Mouse (Mus musculus): Measurements from ENCODE around the gene Atp2c2. TPM values are rescaled to one million over a fixed set of nuclear protein-coding genes. Genes with fewer than 3 reads are reported as not detected.
A peak's percentile ranks its signal among the peaks of the same experiment; 100 is the strongest.

Gene Atp2c2
- polyA plus RNA-seq, 1 experiment from 2014 or later = 0.64 TPM

- H3K9ac ChIP-seq (replicated peaks) = no peak overlapping the region
- H3K9me3 ChIP-seq = no peaks in the 10 kb centered on the region
- no peak overlapping the region for H3K4me2 ChIP-seq (replicated peaks)
- H3K36me3 ChIP-seq = no peaks in the 10 kb centered on the region
- no peak overlapping the region for H3K27ac ChIP-seq (replicated peaks)
- WGBS = 82% methylated on average over 7 of the region's 7 CpGs
- no peak overlapping the region for H3K4me3 ChIP-seq
- peaks cover 56% of the 10 kb centered on the region for H3K4me1 ChIP-seq
- no peak for ATAC-seq (ENCODE audit: low FRiP score, low read depth)
- H3K27me3 ChIP-seq = no peaks in the 10 kb centered on the region
Measured at GRCm38 (mm10) chr8:119789581-119789980, 89.8 kb downstream of the Atp2c2 start.

GRCm38 (mm10) chr8:119791804-119792704 lies 92.2 kb downstream of the Atp2c2 start:
- Histone ChIP-seq H3K9me3 (no peaks in the 10 kb centered on the region), H3K4me2 (replicated peaks) (peak overlapping the region; percentile 0; the same call in 1 of the 2 replicates), H3K27me3 (peaks cover 4% of the 10 kb centered on the region; the same call in 1 of the 2 replicates), H3K9ac (replicated peaks) (no peak overlapping the region), H3K4me3 (no peak overlapping the region), H3K27ac (replicated peaks) (peak overlapping the region; percentile 70), H3K4me1 (peaks cover 40% of the 10 kb centered on the region), H3K36me3 (no peaks in the 10 kb centered on the region)
- ATAC-seq (ENCODE audit: low FRiP score, low read depth) = peak; percentile 58; the same call in 1 of the 2 replicates
- WGBS = 6% methylated on average over 16 of the region's 16 CpGs

DNA sequence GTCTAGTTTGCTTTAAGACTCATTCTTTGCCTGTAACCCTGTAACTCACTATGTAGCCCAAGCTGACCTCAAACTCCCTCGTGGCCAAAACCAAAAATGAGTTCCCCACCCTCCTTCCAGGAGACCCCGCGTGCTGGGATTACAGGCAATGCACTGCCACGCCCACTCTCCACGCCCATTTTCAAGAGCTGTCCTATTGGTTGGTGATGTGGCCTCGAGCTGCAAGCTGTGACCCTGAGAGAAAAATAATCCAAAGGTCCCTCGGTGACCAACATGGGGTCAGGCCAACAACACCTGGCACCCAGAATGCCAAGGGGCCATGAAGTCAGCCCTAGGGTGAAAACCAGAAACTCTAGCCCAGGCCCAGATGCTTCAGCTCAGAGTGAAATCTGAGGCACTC lies 94.9 kb downstream of the Atp2c2 start:
- no peak overlapping the region for H3K4me2 ChIP-seq (replicated peaks)
- H3K27me3 ChIP-seq = peaks cover 4% of the 10 kb centered on the region; the same call in 1 of the 2 replicates
- 42% methylated on average over 7 of the region's 7 CpGs for WGBS
- no peaks in the 10 kb centered on the region for H3K36me3 ChIP-seq
- H3K27ac ChIP-seq (replicated peaks) = no peak overlapping the region; the same call in 1 of the 2 replicates
- no peak overlapping the region for H3K9ac ChIP-seq (replicated peaks)
- ATAC-seq (ENCODE audit: low FRiP score, low read depth) = no peak
- H3K9me3 ChIP-seq = no peaks in the 10 kb centered on the region
- peaks cover 47% of the 10 kb centered on the region for H3K4me1 ChIP-seq
- H3K4me3 ChIP-seq = no peak overlapping the region

- H3K4me2 ChIP-seq (replicated peaks) = no peak overlapping the region
- peaks cover 44% of the 10 kb centered on the region for H3K4me1 ChIP-seq
- H3K27ac ChIP-seq (replicated peaks) = no peak overlapping the region
- H3K9ac ChIP-seq (replicated peaks) = no peak overlapping the region
- H3K9me3 ChIP-seq = no peaks in the 10 kb centered on the region
- no peaks in the 10 kb centered on the region for H3K36me3 ChIP-seq
- H3K4me3 ChIP-seq = no peak overlapping the region
- H3K27me3 ChIP-seq = peaks cover 4% of the 10 kb centered on the region; the same call in 1 of the 2 replicates
- WGBS = 84% methylated on average over 3 of the region's 3 CpGs
- ATAC-seq (ENCODE audit: low FRiP score, low read depth) = no peak
Measured at GRCm38 (mm10) chr8:119795651-119796050, 95.8 kb downstream of the Atp2c2 start.

DNA sequence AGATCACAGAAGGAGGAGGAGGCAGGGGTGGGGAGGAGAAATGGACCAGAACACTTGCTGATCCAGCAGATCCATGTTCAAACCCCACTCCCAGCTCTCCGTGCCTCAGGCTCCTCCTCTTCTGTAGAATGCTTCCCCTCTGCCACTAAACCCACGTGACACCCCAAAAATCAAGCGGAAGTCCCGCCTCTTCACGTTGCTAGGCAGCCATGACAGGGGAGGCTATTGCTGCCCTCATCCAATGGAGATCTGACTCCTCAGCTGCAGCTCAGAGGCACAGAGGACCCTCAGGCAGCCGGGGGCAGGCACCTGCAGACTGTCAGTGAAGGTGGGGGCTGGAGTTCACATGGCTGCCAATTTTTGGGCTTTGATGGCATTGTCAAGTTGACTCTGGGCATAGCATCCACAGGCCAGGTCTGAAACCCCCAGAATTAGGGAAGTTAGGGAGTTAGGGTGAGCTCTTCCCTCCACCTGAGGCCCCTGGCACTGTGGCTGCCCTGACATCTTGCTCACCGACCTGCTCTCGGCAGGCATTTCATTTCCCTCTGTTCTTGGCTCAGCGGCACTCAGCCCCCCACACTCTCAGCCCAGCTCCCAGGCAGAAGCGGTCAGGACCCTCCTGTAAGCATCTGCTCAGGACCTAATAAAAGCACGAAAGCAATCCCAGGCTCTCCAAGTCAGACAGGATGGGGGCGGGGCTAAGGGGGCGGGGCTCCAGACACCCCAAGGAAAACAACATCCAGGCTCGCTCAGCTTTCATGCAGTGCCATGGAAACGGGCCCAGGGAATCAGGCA lies 98.6 kb downstream of the Atp2c2 start:
- WGBS = 7% methylated on average over 15 of the region's 15 CpGs
- peak overlapping the region; percentile 81 for H3K27ac ChIP-seq (replicated peaks)
- H3K9me3 ChIP-seq = no peaks in the 10 kb centered on the region
- peaks cover 4% of the 10 kb centered on the region; the same call in 1 of the 2 replicates for H3K27me3 ChIP-seq
- peaks cover 30% of the 10 kb centered on the region for H3K4me1 ChIP-seq
- H3K9ac ChIP-seq (replicated peaks) = 0 out of 2 replicates have a peak overlapping the region, but pooled peaks have one; percentile 11
- H3K4me3 ChIP-seq = no peak overlapping the region
- peak; percentile 72 for ATAC-seq (ENCODE audit: low FRiP score, low read depth)
- no peaks in the 10 kb centered on the region for H3K36me3 ChIP-seq
- peak overlapping the region; percentile 34 for H3K4me2 ChIP-seq (replicated peaks)

- Histone ChIP-seq H3K27me3 (peaks cover 4% of the 10 kb centered on the region; the same call in 1 of the 2 replicates), H3K4me1 (peaks cover 30% of the 10 kb centered on the region), H3K9me3 (no peaks in the 10 kb centered on the region), H3K9ac (replicated peaks) (no peak overlapping the region), H3K36me3 (no peaks in the 10 kb centered on the region), H3K4me2 (replicated peaks) (peak overlapping the region; percentile 34), H3K27ac (replicated peaks) (peak overlapping the region; percentile 81), H3K4me3 (no peak overlapping the region)
- ATAC-seq (ENCODE audit: low FRiP score, low read depth) = 0 out of 2 replicates have a peak, but pooled peaks have one; percentile 34
- WGBS = 55% methylated on average over 2 of the region's 2 CpGs
Measured at GRCm38 (mm10) chr8:119798965-119799264, 99.1 kb downstream of the Atp2c2 start.

- Histone ChIP-seq H3K9me3 (no peaks in the 10 kb centered on the region), H3K27me3 (peaks cover 3% of the 10 kb centered on the region; the same call in 1 of the 2 replicates), H3K4me2 (replicated peaks) (no peak overlapping the region), H3K27ac (replicated peaks) (peak overlapping the region; percentile 59), H3K4me1 (peaks cover 35% of the 10 kb centered on the region), H3K9ac (replicated peaks) (peak overlapping the region; percentile 17; the same call in 1 of the 2 replicates), H3K36me3 (no peaks in the 10 kb centered on the region), H3K4me3 (no peak overlapping the region)
- no peak for ATAC-seq (ENCODE audit: low FRiP score, low read depth)
- WGBS = 0% methylated on average over 4 of the region's 4 CpGs
Measured at GRCm38 (mm10) chr8:119801168-119801567, 101.4 kb downstream of the Atp2c2 start.

DNA sequence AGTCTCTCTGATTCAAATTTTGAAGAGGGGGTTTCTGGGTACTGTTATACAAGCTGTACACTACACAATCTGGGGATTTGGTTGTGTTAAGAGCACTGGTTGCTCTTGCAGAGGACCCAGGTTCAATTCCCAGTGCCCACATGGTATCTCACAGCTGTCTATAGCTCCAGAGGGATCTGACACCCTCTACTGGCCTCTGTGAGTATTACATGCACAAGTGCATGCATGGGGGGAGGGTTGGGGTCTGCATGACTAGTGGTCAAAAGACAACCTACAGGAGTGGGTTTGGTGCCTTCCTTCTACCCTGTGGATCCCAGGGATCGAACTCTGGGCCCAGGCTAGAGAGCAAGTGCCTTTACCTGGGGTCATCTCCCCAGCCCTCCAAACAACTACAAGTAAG lies 102.8 kb downstream of the Atp2c2 start:
- Histone ChIP-seq H3K36me3 (no peaks in the 10 kb centered on the region), H3K9me3 (no peaks in the 10 kb centered on the region), H3K4me3 (no peak overlapping the region), H3K9ac (replicated peaks) (no peak overlapping the region), H3K27me3 (no peaks in the 10 kb centered on the region), H3K4me2 (replicated peaks) (no peak overlapping the region), H3K4me1 (peaks cover 45% of the 10 kb centered on the region), H3K27ac (replicated peaks) (no peak overlapping the region)
- no peak for ATAC-seq (ENCODE audit: low FRiP score, low read depth)
- 96% methylated on average over 1 of the region's 1 CpGs for WGBS

- Histone ChIP-seq H3K9me3 (no peaks in the 10 kb centered on the region), H3K9ac (replicated peaks) (no peak overlapping the region), H3K4me3 (no peak overlapping the region), H3K4me2 (replicated peaks) (no peak overlapping the region), H3K27me3 (no peaks in the 10 kb centered on the region), H3K4me1 (peaks cover 37% of the 10 kb centered on the region), H3K36me3 (peaks cover 22% of the 10 kb centered on the region), H3K27ac (replicated peaks) (no peak overlapping the region)
- 77% methylated on average over 8 of the region's 8 CpGs for WGBS
- no peak for ATAC-seq (ENCODE audit: low FRiP score, low read depth)
Measured at GRCm38 (mm10) chr8:119805275-119805674, 105.5 kb downstream of the Atp2c2 start.

DNA sequence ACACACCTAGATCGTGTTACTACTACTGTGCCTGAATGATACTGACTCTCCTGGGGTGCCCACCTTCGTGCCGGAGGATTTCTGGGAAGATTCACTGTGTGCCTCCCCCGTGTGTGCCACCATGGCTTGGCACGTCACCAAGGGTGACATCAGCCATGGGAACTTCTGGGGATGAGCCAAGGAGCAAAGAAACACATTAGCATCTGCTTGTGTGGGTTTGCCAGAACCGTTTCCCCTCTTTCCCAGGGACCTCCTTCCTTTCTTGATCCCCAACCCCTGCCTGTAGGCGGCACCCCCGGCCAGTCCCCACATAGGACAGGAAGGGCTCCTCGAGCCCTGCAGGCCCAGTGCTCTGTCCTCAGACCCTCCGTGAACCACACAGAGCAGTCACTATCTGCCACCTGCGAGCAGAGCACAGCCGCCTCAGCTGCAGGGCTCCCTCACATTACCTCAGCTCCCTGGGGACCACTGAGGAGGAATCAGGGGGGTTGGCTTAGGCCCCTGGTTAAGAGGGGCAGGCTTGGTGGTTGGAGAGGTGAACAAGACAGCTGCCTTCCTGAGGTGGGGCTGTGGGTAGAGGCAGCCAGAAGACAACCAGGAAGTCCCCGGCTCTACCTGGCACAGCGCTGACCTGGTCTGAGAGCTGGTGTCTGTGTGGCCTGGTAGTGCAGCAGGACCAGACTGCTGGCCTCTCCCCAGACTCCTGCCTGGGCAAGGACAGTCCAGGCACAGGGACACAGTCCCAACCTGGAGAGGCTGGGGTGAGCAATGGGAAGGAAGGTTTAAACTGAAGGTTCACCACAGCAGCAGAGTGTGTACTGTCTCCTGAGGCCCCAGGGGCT lies 106.8 kb downstream of the Atp2c2 start:
- no peaks in the 10 kb centered on the region for H3K27me3 ChIP-seq
- H3K27ac ChIP-seq (replicated peaks) = no peak overlapping the region
- no peaks in the 10 kb centered on the region for H3K9me3 ChIP-seq
- peaks cover 22% of the 10 kb centered on the region for H3K36me3 ChIP-seq
- no peak overlapping the region for H3K9ac ChIP-seq (replicated peaks)
- WGBS = 82% methylated on average over 14 of the region's 14 CpGs
- peaks cover 40% of the 10 kb centered on the region for H3K4me1 ChIP-seq
- H3K4me3 ChIP-seq = no peak overlapping the region
- ATAC-seq (ENCODE audit: low FRiP score, low read depth) = no peak
- H3K4me2 ChIP-seq (replicated peaks) = no peak overlapping the region

All from midbrain, embryonic 12.5 days (tissue).